Mouse (Mus musculus) heart, adult 9 months (tissue): ENCODE measurements around the gene Skint1.
"Not testable (repeated sequence)": the region's sequence is repeated elsewhere in the genome, so short reads cannot be mapped to it uniquely, and the experiment has no call there.

Experiments used
- DNase-seq, 2 experiments: peaks; one replicate each; pipeline ENCODE4 v3.0.0; 2022; ENCODE audit warnings: low spot score in 2 of 2

The Skint1 gene

DNA sequence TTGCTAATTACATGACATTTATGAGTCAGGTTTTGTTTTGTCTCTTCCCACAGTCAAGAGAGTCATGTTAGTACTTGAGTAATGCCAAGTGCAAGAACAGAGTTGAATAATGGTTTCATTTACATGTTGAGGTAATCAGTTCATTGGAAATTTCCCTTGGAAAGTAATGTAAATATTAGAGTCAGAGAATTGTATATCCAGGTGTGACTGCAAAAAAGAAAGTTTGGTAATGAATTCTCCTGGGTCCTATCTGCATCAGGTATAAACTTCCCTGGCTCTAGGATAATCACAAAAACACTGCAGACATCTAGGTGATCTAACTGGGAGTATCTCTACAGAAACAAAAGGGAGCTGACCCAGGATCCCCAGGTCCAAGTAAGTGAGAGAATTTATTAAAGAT, at the start of gene Skint1:
Skint1 (plus strand) TSS at position 301 of the 400 bp plus-strand sequence.
- DNase-seq = no peak

DNA sequence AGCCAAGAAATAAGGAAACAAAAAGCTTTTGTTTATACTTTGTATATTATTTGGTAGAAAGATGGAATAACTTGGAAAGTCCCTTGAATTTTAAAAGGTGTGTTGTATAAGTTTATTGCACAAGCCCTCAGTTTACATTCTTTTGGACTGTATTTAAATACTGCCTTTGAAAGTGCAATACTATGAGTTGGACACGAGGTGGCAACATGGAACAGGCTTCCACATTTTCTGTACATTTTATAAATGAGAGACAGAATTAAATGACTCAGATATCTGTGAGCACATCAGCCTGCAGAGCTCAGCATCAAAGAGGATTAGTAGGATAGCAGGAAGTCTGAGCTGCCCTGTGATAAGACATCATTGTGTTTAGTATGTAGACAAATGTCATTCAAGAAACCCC, 44.8 kb upstream of the Skint1 start:
- DNase-seq = no peak

DNA sequence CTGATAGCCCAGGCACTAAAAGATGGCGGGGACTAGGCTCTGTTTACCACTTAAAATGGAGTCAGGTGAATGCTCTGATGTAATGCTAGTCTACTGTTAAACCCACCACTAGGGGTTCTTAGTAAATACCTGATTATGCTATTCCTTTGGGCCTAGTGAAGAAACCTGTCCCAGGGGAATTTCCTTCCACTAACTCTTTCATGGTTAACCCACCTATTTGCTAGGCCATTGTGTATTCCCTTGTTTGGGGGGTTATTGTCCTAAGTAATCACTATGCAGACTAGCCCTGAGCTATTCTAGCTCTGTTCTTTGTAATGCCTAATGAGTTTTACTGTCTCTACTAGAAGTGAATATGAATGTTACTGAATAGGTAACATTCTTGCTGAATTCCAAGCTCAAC, 42.8 kb upstream of the Skint1 start:
- not testable (repeated sequence) for DNase-seq

DNA sequence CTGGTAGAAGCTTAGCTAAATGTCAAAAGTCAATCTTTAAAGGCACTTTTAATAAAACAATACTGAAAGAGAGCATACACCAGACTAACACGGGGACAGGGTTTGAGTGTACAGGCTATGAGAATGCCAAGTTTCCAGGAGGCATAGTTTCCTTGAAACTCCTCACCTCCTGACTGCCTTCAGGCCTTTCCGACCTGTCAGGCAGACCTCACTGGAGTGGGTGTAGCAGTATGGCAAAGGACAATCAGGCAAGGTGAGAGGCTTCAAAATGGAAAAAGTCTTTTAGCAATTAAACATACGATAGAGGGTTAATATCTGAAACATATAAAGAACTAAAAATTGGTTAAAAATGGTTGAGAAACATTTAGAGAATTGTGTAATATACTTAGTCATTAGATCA, 42.4 kb upstream of the Skint1 start:
- DNase-seq = no peak

DNA sequence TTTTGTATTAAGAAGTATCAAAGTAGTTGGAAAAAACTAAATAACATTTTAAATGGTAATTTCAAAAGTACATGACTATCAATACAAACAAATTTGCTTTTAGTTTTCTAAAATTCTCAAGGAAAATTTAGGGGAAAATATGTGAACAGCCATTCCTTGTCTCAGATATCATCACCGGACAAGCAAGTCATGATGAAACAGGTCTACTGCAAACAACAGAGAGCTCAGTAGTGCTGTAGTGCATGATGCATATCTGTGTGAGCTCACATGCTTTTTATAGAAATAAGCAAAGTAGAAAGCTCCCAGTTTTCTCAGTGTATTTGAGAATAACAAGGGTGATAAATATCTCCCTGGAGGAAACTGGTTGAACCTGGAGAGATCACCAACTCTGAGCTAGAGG, 33.4 kb upstream of the Skint1 start, which contains the start of gene Skint7:
Skint7 (plus strand) TSS at position 301 of the 400 bp plus-strand sequence.
- no peak for DNase-seq

DNA sequence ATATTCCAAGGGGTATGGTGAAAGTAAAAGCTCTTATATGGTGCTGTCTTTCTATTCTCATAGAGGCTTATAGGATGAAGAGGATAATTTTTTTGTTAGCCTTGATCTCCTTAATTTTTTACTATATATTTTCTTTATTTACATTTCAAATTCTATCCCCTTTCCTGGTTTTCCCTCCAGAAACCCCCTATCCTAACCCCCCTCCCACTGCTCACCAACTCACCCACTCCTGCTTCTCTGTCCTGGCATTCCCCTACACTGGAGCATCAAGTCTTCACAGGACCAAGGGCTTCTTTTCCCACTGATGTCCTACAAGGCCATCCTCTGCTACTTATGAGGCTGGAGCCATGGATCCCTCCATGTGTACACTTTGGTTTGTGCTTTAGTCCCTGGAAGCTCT, 65.6 kb downstream of the Skint1 start, which contains the start of gene Skint4:
Skint4 (plus strand) TSS at position 301 of the 400 bp plus-strand sequence.
- no peak for DNase-seq
